Mouse (Mus musculus): ENCODE data around the gene Palm2.

Gene Palm2

DNA sequence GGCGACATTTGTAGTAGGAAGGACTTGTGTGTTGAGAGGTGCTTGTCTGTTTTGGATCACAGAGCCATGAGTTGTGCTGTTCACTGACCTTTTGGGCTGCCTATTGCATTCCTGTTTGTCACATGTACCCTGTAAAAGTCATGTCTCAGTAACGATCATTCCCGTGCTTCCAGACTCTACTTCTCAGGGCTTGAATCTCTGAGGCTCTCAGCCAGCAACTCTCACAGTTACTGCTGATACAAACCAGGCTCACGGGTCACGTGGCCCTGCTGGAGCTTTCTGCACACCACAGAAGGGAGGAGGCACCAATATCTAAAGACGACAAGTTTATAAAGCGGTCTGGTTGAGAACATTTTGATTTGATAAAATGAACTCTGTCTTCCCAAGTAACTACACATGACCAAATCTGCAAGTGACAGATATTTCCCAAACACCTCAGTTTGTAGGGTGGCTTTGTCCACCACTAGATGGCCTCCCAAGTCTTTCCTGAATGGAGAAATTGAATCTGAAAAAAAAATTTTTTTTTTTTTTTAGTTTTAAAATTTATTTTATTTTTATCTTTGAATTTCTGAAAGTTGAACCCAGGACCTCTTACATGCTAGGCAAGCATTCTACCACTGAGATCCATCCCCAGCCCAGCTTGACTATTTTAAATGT lies 236.9 kb downstream of the Palm2 start:
- DNase-seq (ENCODE audit: low read depth) = no peak

DNA sequence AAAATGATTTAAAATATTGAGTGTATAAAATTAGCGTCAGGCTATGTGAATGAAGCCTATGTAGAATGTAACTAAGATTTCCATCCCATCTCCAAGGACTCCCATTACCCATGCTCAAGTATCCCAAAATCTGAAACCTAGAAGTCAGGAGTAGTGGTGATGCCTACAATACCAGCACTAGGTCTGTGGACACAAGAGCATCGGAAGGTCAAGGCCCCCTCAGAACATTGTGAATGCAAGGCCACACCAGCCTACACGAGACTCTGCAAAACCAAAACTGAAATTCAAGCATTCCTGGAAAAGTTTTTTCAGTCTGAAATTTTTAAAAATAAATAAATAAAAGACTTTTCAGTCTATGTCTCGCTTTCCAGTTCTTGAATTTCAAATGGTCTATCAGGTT lies 238.5 kb downstream of the Palm2 start:
- no peak for DNase-seq (ENCODE audit: low read depth)

DNA sequence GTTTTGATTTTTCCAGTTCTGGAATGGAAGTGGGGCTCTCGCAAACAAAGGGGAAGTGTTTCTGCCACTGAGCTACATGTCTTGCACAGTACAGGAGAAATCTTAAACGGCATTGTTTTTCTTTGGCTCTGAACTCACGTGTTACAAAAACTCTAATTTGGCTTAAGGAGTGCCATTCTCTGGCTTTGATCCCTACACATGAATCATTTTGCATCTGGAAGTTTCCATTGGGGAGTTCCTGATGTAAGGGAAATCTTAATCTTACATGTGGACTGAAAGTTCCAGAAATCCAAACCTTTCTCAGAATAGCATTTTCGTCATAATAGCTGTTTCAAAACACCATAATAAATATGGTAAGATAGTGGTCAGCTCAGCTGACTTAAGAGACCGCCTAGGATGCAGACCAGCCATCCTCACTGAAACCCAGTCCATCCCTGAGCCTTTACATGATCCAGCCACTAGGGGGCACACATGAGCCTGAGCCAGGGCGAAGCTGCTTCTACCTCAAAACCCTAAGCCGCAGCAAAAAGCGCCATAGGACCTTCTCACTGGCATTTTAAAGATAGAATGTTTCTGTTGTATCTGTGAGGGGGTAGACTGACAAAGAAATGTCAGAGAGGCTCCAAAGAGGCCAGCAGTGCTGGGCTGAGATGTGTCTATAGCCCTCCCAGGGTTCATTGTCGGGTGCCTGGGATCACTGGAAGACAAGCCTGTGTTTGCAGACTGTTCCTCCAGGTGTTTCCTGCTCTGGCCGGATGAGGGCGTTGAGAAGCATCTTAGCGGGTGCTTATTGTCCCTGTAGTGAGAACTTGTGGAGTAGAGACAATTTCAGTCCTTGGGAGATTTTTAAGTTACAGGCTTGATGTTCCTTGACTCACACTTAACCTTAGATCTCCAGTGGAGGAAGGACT lies 239.2 kb downstream of the Palm2 start:
- peak; percentile 89 for DNase-seq (ENCODE audit: low read depth)

DNA sequence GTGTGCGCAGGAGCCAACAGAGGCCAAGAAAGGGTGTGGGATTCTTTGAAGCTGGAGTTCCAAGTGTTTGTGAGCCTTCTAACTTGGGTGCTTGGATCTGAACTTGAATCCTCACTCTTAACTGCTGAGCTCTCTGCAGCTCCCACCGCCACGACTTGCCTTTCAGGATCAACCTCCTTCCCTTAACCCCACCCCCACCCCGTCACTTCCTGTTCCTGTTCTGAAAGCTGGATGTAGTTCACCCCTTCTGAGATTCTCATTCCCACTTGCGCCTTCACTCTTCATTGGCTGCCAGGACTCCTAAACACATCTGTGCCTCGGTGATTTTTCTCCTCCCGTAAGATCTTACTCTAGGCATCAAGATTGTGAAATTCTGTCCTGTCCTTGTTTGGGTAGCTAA lies 240.3 kb downstream of the Palm2 start:
- no peak for DNase-seq (ENCODE audit: low read depth)

DNA sequence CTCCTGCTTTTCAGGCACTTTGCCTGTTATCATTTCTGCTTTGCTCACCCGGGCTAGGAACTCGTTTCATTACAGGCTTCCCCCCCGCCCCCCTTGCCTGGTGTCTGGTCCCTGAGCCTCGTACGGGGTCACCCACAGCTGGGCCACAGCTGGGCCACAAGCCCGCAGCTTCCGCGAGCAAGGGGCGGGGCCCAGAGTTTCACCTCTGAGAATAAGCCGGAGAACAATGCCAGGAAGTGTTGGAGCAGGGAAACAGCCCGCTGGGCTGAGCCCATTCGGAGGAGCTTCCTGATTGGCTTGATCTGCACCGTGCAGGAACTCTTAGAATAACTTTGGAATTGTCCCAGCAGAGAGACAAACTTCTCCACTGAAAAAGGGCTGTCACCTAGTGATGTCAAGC lies 241.3 kb downstream of the Palm2 start:
- DNase-seq (ENCODE audit: low read depth) = peak; percentile 19

DNA sequence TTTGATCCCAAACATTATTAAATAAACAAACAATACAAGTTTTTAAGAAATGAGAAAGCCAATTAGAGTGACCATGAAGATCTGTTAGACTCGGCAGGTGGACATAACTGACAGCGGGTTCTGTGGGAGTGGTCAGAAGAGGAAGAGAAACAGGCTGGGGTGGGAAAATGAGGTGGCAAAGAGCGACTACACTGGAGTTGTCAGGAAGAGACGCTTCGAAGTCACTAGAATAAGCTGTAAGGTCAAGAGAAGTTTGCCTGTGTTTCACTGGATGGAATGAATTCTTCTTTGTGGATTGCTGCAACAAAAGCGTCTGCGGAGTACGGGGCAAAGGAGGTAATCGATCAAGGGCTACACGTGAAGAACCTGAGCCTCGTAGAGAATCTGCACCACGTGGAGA lies 243.9 kb downstream of the Palm2 start:
- no peak for DNase-seq (ENCODE audit: low read depth)

DNA sequence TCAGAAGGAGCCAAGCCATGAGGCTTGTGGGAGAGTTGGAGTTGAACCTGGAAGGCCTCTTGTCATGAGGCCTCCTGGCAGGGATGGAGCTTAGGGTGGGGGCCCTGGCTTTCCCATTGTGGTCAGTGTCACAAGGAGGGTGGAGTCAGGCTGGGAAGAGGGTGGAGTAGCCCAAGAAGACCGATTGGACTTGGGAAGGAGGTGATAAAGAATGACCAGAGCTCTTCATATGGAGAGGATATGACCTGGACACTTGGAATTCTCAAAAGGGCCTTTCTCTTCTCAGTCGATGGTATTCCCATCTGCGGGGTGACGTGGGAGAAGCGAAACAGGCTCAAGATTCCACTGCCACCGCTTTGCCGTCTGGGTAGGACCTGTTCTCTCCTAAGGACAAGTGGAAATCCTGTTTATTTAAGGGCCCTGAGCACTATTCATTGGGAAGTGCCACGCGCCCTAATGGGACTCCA lies 245.0 kb downstream of the Palm2 start:
- no peak for DNase-seq (ENCODE audit: low read depth)

DNA sequence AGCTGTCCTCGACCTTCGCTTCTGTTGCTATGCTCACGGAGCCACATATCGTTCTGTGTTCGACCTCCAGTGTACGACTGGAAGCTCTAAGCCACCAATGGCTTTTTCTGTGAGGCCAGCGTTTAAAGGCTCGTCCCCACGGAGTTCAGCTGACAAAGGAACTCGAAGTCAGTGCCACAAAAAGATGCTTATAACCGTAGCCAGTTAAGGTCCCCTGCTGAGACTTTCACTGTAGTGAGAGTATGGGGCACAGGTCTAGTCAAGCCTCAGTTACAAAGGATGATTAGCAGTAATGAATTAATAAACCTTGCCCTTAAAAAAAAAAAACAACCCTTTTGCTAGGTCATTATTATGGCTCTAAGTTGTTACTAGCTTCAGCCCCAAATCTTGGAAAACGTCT lies 246.1 kb downstream of the Palm2 start:
- no peak for DNase-seq (ENCODE audit: low read depth)

DNA sequence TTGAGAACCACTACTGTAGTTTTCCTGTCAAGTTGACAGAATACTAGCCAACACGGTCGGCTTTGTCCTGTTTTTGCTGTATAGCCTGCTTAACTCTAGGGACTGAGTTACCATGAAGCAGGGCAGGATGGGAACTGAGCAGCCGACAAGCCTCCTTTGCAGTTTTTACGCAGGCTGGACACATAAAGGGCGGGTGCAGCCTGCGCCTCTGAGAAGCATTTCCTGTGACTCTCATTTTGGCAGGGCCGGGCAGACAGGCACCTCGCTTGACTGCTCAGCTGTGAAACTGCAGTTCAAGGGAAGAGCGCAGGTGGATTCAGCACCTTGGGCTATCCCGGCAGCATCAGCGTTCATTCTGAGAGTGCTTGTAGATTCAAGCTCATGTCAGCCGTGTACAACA lies 247.5 kb downstream of the Palm2 start:
- DNase-seq (ENCODE audit: low read depth) = no peak

DNA sequence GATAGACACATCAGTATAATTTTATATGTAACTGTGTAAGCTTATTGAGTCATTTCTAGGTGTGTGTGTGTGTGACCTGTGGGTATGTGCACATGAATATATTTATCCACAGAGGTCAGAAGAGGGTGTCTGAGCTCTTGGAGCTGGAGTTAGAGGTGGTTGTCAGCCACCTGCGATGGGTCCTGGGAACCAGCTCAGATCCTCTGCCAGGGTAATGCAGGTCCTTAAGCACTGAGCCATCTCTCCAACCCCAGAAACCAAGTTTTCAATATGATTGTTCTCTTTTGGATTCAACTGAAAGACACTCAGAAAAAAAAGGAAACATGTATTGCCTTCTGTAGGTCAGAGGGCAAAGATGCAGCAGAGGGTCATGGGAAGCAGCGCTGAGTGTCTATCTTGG lies 248.3 kb downstream of the Palm2 start:
- DNase-seq (ENCODE audit: low read depth) = no peak

DNA sequence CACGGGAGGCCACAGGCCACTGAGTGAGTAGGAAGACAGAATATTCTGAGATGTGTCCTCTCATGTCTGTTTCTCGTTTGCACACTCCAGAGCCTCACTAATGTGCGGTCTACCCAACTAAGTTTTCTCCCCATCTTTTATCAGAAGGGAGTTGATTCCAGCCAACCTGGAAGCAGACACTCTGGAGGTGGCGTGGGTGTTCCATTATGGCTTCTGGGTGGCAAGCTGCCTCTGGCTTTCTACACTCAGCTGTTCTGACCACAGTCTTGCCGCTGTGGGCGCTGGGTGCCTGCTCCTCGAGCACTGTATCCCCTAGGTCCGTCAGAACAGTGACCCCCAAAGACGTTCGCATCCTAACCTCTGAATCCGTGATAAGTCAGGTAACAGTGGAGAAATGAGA lies 248.9 kb downstream of the Palm2 start:
- DNase-seq (ENCODE audit: low read depth) = no peak

DNA sequence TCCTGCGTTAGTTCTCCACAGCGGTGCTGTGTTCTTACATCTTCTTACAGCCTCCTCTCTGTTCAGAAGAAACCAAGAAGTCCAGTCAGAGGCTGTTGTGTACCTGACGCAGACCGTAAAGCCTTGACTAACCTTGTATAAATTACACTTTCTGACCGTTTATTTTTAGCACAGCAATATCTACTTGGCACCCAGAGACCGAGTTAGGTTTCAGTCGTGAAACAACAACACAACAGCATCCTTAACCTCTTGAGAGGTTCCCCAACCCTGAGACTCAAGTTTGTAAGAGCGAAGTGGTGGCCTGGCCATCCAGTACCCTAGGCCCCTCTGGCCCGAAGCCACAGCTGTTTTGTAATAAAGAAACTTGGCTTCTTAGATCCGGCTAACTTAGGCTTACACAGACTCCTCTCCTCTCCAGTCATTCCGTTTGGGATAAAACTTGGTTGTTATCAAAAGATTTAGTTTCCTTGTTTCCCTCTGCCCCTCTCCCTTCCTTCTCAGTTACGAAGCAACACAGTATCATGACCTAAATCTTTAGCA lies 250.7 kb downstream of the Palm2 start:
- DNase-seq (ENCODE audit: low read depth) = no peak

DNA sequence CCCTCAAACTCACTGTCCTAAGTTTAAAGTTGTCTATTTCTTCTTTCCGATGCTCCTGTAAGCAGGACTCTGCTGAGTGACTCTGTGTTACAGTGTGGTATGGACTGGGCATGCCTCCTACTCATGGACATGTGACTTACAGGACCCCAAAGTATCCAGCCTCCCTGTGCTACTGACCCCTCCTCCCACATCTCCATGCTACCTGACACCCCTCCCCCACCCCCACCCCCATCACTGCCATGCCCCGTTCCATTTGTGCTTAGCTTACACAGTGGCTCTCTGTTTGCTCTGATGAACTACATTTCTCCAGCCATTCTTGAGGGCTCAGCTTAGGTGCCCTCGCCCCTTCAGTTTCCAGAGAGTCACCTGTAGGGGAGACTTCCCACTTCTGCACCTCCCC lies 252.7 kb downstream of the Palm2 start:
- no peak for DNase-seq (ENCODE audit: low read depth)

DNA sequence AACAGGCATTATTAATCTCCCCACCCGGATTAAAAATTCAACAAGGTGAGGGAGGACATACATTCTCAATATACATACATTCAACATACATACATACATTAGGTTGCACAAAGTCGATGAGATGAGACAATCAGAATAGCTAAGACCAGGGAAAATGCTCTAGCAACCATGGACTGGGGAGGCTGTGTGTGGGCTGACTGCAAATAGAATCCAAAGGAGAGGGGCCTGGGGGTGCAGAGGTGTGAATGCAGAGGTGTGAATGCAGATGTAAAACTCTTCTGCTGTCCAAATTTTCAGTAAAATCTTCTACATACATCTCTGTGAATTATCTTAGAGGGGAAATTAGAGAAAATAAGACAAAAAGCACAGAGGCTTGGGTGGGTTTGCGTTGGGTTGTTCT lies 253.5 kb downstream of the Palm2 start:
- no peak for DNase-seq (ENCODE audit: low read depth)

DNA sequence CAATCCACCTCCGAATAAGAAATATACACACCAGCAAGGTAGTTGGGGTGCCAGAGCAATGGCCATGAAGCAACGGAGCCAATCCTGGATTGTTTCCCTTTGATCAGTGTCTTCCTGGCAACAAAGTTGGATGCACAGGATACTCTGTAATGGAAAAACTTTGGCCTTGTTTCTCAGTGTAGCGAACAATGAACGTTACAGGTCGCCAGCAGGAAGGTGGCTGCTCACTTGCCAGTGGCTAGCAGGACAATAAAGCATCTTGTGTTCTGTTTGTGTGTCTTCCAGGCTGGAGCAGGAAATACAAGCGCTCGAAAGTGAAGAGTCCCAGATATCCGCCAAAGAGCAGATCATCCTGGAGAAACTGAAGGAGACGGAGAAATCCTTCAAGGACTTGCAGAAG lies 254.1 kb downstream of the Palm2 start:
- DNase-seq (ENCODE audit: low read depth) = no peak

DNA sequence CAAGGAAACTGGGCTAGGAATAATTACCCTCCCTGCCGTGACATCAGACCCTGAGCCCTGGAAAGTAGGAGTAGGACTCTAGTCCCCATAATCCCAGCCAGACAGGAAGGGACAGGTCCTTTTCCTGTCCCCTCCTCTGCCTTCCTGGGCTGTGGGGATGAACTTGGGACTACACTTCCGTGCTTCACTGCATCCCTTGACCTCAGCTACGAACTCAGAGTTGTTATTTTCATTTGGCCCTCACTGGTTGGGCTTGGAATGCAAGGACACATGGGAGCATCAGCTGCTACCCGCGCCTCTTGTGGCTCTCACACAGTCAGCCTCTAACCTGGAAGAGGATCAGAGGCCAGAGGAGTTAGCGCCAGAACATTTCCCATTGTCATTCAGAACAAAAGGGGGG lies 256.0 kb downstream of the Palm2 start:
- DNase-seq (ENCODE audit: low read depth) = no peak

DNA sequence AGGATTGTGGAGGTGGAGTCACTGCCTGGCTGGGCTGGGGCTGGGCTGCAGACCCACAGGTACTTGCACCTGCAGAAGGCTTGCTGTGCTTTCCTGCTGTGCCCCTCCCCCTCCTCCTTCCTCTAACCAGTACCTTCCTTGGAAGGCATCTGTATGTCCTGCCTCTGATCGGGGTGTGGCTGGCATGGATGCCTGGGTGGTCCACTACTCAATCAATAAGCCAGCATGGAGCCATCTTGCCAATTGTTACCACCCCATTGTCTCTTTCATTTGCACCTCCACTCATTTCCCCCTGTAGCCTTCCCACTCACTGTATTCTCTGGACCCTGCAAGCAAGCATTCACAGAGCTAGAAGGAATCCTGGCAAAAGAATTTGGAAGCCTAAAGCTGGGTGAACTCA lies 256.8 kb downstream of the Palm2 start:
- DNase-seq (ENCODE audit: low read depth) = no peak

DNA sequence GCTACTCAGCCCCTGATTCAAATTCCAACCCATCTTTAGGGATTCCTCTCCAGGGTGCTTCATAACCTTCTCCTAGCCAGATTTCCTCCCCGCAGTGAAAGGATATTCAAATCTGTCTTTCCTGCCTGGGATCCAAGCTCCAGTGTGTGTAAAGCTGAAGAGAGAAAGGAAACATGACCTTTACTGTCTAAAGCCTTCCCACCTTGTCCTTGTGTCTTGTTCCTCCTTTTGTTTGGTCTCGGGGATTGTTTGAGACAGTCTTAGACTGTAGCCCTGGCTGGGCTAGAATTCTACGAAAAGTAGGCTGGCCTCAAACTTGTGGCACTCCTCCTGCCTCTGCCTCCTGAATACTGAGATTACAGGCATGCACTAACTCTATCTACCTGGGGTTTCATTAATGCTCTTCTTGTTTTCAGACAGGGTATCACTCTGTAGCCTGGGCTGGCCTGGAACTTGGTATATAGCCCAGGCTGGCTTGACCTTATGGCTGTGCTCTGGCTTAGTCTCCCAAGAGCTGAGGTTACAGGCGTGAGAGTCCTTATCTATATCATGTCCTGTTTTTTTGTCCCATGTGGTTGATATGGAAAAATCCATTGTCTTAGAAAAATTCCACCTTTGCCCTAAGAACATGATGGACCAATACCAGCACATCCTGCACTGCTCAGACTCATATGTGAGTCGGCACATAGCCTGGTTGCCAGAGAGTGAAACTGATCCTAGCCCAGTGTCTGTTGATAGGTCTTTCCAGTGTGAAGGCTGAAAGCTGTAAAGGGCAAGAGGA lies 260.5 kb downstream of the Palm2 start:
- no peak for DNase-seq (ENCODE audit: low read depth)

DNA sequence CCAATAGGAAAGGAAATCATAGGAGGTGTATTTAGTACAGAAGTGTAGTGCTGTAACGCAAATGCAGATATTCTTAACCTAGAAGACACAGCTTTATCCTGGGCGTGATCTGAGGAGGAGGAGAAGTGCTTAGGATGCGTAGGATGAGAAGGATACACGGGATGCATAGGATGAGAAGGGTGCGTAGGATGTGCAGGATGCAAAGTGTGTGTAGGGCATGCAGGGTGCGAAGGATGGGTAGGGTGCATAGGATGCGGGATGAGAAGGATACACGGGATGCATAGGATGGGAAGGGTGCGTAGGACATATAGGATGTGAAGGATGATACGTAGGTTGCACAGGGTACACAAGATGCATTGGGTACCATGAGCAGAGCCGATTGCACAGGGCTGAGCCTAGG lies 262.9 kb downstream of the Palm2 start:
- DNase-seq (ENCODE audit: low read depth) = no peak

DNA sequence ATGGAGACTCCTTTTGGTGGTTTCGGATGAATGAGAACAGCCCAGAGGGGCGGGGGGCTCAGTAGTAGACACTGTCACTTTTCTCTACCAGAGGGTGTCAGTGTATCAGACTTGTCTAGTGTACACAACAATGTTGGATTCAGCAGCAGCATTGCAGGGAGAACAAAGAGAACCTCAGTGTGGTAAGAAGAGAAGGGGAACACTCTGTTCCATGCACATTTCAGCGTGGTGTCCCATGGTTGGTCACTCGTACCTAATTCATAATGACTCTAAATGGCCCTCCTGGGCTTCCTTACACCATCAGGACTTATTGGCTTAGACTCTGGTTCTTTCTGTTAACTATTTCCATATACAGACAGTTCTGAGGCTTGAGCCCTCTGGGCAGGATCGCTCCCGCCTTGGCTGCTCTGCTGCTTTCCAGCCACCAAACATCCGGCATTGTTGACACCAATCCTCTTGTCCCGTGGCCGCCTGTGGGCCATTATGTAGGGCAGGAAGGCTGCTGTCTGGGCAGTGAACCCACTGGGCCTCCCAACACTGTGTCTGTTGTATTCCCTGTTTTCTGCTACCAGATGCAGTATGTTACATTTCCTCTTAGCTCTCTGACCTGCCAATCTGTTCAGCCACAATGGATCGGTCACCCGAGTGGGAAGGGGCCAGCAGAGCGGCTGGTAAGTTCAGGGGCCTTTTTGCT lies 264.0 kb downstream of the Palm2 start:
- no peak for DNase-seq (ENCODE audit: low read depth)

DNA sequence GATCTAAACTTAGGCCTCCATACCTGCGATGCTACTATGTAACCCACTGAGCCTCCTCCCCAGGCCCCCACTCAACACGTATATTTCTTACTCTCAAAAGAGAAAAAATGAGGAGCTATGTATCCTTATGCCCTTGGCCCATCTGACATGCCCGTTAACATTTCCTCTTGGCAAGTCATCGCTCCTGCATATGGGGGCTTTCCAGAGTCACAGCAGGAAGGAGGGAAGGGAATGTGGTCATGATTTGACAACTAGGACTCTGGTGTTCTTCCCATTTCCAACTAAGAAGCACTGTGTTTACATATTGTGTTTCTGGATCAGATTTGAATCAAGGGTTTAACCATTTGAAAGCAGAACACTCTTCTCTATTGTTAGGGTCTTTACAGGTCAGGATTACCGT lies 267.5 kb downstream of the Palm2 start:
- no peak for DNase-seq (ENCODE audit: low read depth)
